Mouse (Mus musculus): ENCODE results near the gene Lsamp.

DNA sequence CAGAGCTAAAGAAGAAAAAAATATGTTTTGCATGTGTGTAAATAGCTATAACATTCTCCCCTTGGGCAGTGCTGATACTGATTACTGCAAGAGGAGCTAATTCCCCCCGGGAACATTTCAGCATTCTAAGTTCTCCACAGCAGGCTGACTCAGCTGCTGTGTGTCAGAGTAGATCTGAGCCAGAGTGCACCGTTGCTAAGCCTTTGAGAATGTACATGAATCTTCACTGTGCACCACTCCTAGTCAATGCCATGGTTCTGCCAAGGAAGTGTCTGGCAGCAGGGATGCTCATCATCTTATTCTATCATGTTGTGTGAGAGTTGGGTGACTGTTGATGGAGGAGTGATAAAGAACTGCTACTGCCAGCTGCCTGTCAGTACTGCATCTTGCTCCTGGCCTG is 1985.1 kb downstream of the Lsamp start:
- TF ChIP-seq UBTF (IDR thresholded peaks at IDR 0.05; ENCODE audit: low read depth, low read length) (no peak), CTCF (conservative IDR thresholded peaks at IDR 0.05 in 1 of 2, IDR thresholded peaks at IDR 0.05 in 1 of 2; ENCODE audit: low read depth in 2 of 2, low read length in 2 of 2) (no peak), POLR2AphosphoS2 (IDR thresholded peaks at IDR 0.05; ENCODE audit: low read depth, low read length) (no peak), JUN (IDR thresholded peaks at IDR 0.05; ENCODE audit: insufficient read depth, low read depth, low read length) (no peak), TBP (conservative IDR thresholded peaks at IDR 0.05; ENCODE audit: low read depth, low read length) (no peak), ZNF384 (IDR thresholded peaks at IDR 0.05; ENCODE audit: low read depth, low read length) (no peak), RAD21 (IDR thresholded peaks at IDR 0.05; ENCODE audit: low read depth, low read length) (no peak), POLR2A (IDR thresholded peaks at IDR 0.05; ENCODE audit: low read depth, low read length) (no peak), GABPA (IDR thresholded peaks at IDR 0.05; ENCODE audit: insufficient replicate concordance, low read depth, low read length) (no peak), ZC3H11A (IDR thresholded peaks at IDR 0.05; ENCODE audit: low read depth, low read length) (no peak), MYC (IDR thresholded peaks at IDR 0.05; ENCODE audit: low read depth, low read length) (no peak), CHD2 (IDR thresholded peaks at IDR 0.05; ENCODE audit: low read length) (no peak), MAFK (IDR thresholded peaks at IDR 0.05; ENCODE audit: insufficient replicate concordance, low read length) (no peak), ETS1 (conservative IDR thresholded peaks at IDR 0.05; ENCODE audit: low read depth, low read length) (no peak)
